Mouse (Mus musculus) kidney, adult 2 months (tissue): ENCODE data around the gene Olfr732. TPM values are rescaled to one million over a fixed set of nuclear protein-coding genes. Genes with fewer than 3 reads are reported as not detected.

ENCODE experiments used
- DNase-seq: peaks from one replicate; pipeline ENCODE4 v3.0.0; 2021
- H3K27ac ChIP-seq: fragments of 200-500 bp; 2 replicates; pipeline ENCODE4 v1.5.1; 2012; ENCODE audit warnings: low read depth, low read length, control low read depth, inconsistent platforms; ENCODE audit not compliant: insufficient read depth
- H3K27me3 ChIP-seq: fragments of 200-500 bp; replicated peaks from 2 replicates; pipeline ENCODE4 v1.6.1; 2012; ENCODE audit warnings: mild to moderate bottlenecking, moderate library complexity, low read length, inconsistent platforms; ENCODE audit not compliant: control insufficient read depth, insufficient read depth
- H3K36me3 ChIP-seq: fragments of 200-500 bp; 2 replicates; pipeline ENCODE4 v1.6.1; 2012; ENCODE audit warnings: mild to moderate bottlenecking, moderate library complexity, low read length, inconsistent platforms; ENCODE audit not compliant: control insufficient read depth, insufficient read depth
- H3K4me1 ChIP-seq: fragments of 200-500 bp; 2 replicates; pipeline ENCODE4 v1.6.1; 2011; ENCODE audit warnings: low read length; ENCODE audit not compliant: control insufficient read depth, insufficient read depth
- H3K4me3 ChIP-seq: fragments of 200-500 bp; 2 replicates; pipeline ENCODE4 v1.5.1; 2011; ENCODE audit warnings: mild to moderate bottlenecking, low read depth, low read length, control low read depth; ENCODE audit not compliant: insufficient read depth
- CTCF ChIP-seq: fragments of 200-500 bp; conservative IDR thresholded peaks from 2 replicates; pipeline ENCODE4 v1.5.1; 2011; ENCODE audit warnings: low read depth, mild to moderate bottlenecking, control low read depth, low read length, moderate library complexity, mixed read lengths; ENCODE audit not compliant: insufficient read depth, insufficient read length
- POLR2A ChIP-seq: fragments of 200-500 bp; IDR thresholded peaks from one replicate; pipeline ENCODE4 v1.6.1; 2011; ENCODE audit warnings: low read depth, low read length, control low read depth
- WGBS: fragments of 180-500 bp; shearing (Covaris S2); methylation state at CpG from one replicate; pipeline ENCODE4 v1.1.7; 2018; 5-methylcytosine and 5-hydroxymethylcytosine counted together
- polyA plus RNA-seq: library from polyadenylated mRNA; depleted of rRNA; stranded (reverse); fragments of >200 nt; gene quantifications from 2 replicates; pipeline ENCODE4 v1.2.3, GENCODE M21; 2012; rRNA removed

Olfr732 gene
- polyA plus RNA-seq: not detected in 2 replicates

- no peak for DNase-seq
- no peak within 1 kb of the TSS for H3K27ac ChIP-seq
- H3K4me3 ChIP-seq: no peak within 1 kb of the TSS
- no peaks in the 10 kb centered on the region for H3K27me3 ChIP-seq
- H3K36me3 ChIP-seq: no peaks in the 10 kb centered on the region
- H3K4me1 ChIP-seq: no peaks in the 10 kb centered on the region
- TF ChIP-seq CTCF: no peak
- 94% methylated on average over 1 of the region's 1 CpGs for WGBS
Measured at GRCm38 (mm10) chr14:50284106-50284505, at the start of gene Olfr732. Gene Olfr732 (minus strand): TSS chr14:50284206.

DNA sequence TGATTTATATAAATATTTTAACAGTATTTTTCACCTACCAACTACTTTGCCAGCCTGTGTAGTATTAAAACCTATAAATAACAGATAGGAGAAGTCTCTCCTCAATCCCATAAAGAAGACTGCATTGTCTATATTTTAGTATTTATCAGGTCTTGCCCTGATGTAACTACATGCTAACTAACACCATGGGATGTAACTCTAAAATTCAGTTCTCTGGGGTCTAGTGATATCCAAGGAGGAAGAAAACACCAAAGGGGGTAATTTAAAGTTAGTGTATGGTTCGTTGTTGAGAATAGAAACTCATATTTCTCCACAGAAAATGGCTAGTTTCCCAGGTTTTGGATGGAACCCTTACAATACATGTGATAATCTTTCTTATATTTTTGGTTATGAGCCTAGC lies 42.7 kb upstream of the Olfr732 start, which contains the start of gene Olfr734:
Olfr734 (minus strand) TSS at position 101 of the 400 bp plus-strand sequence.
- Histone ChIP-seq H3K36me3 (no peaks in the 10 kb centered on the region), H3K27me3 (no peaks in the 10 kb centered on the region), H3K4me1 (no peaks in the 10 kb centered on the region), H3K27ac (no peak within 1 kb of the TSS), H3K4me3 (no peak within 1 kb of the TSS)
- 62% methylated on average over 1 of the region's 1 CpGs for WGBS
- TF ChIP-seq POLR2A: no peak
- TF ChIP-seq CTCF: no peak
- DNase-seq: no peak

DNA sequence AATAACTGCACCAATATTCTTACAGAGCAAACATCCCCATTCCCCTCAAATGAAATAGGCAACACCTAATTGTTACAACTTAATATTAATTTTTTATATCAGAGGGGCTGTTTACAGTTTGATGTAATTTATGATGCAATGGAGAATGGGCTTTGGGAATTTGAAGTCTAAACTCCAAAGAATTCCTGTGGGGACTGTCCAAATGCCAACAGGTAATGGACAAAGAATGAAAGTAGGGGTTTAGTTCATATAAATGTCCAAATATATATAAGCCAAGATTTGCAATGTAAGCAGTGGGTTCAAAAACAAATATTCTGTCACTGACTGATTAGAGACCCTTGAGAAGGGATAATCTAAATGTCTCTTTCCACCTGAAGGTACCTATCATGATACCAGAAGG lies 17.4 kb upstream of the Olfr732 start, which contains the start of gene Olfr733:
Olfr733 (minus strand) TSS at position 101 of the 400 bp plus-strand sequence.
- no peak for TF ChIP-seq CTCF
- TF ChIP-seq POLR2A: no peak
- no peaks in the 10 kb centered on the region for H3K27me3 ChIP-seq
- DNase-seq: no peak
- no peak within 1 kb of the TSS for H3K27ac ChIP-seq
- H3K36me3 ChIP-seq: no peaks in the 10 kb centered on the region
- H3K4me3 ChIP-seq: no peak within 1 kb of the TSS
- H3K4me1 ChIP-seq: no peaks in the 10 kb centered on the region

DNA sequence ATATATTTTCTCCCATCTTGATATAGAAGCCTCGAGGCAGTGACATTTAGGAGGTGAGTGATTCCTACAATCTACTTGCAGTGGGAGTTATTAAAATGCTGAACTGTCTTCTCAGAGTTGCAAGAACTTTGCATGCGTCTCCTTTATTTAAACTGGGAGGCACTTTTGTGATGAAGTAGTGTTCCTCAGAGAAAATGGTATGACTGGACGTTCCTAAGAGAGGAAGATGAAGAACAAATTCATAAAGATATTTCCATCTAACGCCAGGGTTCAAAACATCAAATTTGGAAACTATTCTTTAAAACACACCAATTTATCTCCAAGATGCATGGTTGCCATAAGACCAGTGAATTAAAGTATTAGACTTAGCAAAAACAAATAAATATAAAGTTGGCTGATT lies 42.2 kb downstream of the Olfr732 start, which contains the start of gene Olfr731:
Olfr731 (minus strand) TSS at position 101 of the 400 bp plus-strand sequence.
- no peaks in the 10 kb centered on the region for H3K4me1 ChIP-seq
- no peak for DNase-seq
- no peak within 1 kb of the TSS for H3K27ac ChIP-seq
- H3K4me3 ChIP-seq: no peak within 1 kb of the TSS
- no peak for TF ChIP-seq CTCF
- no peak for TF ChIP-seq POLR2A
- WGBS: 83% methylated on average over 4 of the region's 4 CpGs
- no peaks in the 10 kb centered on the region for H3K27me3 ChIP-seq
- no peaks in the 10 kb centered on the region for H3K36me3 ChIP-seq

Other genes with a start within 250 kb of the Olfr732 start
- not detected in 2 replicates for gene Olfr725, start 243.8 kb downstream of the Olfr732 start, polyA plus RNA-seq
- gene Olfr726, start 193.3 kb downstream of the Olfr732 start, polyA plus RNA-seq: not detected in 2 replicates
- gene Olfr727, start 161.0 kb downstream of the Olfr732 start, polyA plus RNA-seq: not detected in 2 replicates
- gene Olfr728, start 141.5 kb downstream of the Olfr732 start, polyA plus RNA-seq: not detected in 2 replicates
- not detected in 2 replicates for gene Olfr729, start 131.3 kb downstream of the Olfr732 start, polyA plus RNA-seq
- gene Olfr730, start 96.0 kb downstream of the Olfr732 start, polyA plus RNA-seq: not detected in 2 replicates
- gene Olfr731, start 42.3 kb downstream of the Olfr732 start, polyA plus RNA-seq: not detected in 2 replicates
- not detected in 2 replicates for gene Olfr733, start 17.3 kb upstream of the Olfr732 start, polyA plus RNA-seq
- not detected in 2 replicates for gene Olfr734, start 42.6 kb upstream of the Olfr732 start, polyA plus RNA-seq
- gene Olfr735, start 64.7 kb upstream of the Olfr732 start, polyA plus RNA-seq: not detected in 2 replicates
- gene Tlr11, start 73.7 kb upstream of the Olfr732 start, polyA plus RNA-seq: 0.34 and 0.50 TPM in 2 replicates
- not detected in 2 replicates for gene Olfr736, start 97.0 kb upstream of the Olfr732 start, polyA plus RNA-seq
- gene Olfr738, start 123.4 kb upstream of the Olfr732 start, polyA plus RNA-seq: not detected in 2 replicates
- gene Olfr739, start 134.4 kb upstream of the Olfr732 start, polyA plus RNA-seq: not detected in 2 replicates
- gene Olfr740, start 161.3 kb upstream of the Olfr732 start, polyA plus RNA-seq: not detected in 2 replicates
- gene Olfr741, start 188.5 kb upstream of the Olfr732 start, polyA plus RNA-seq: not detected in 2 replicates
- not detected in 2 replicates for gene Olfr742, start 219.4 kb upstream of the Olfr732 start, polyA plus RNA-seq
- not detected in 2 replicates for gene Olfr743, start 237.6 kb upstream of the Olfr732 start, polyA plus RNA-seq